Mouse (Mus musculus): ENCODE measurements around the gene Sla2. TPM values are rescaled to one million over a fixed set of nuclear protein-coding genes. Genes with fewer than 3 reads are reported as not detected.
"Not testable (repeated sequence)": the region's sequence is repeated elsewhere in the genome, so short reads cannot be mapped to it uniquely, and the experiment has no call there.

The Sla2 gene
- polyA plus RNA-seq, 1 experiment from 2014 or later = 1.9 TPM

DNA sequence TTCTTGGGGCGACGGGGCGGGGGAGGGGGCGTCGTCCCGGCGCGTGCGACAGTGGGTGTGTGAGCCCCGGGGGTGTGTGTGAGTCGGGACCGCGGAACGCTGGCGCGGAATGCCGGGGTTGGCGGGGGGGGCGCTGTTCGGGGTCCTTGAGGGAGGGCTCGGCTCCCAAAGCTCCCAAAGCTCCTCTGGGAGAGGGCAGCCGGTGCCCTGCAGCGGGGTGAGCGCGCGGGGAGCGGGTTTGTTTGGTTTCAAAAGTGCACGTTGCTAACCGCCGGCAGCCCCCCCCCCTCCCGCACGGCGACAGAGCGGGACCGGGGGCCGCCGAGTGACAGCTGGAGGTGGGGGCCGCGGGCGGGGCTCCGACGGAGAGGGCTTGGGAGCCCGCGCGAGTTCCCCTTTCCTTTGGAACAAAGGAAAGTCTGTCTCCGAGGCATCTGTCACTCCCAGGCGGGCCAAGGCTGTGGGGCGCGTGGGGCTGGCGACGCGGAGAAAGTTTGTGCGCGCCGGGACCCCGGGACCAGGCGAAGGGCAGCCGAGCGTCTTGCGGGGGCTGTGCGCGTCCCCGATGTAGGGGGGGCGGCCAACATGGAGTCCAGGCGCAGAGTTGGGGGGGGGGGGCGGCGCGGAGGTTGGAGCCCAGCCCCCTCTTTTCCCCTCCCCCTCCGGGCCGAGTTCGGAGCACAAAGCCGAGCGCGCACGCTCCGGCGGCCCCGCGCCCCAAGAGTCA lies 46.5 kb downstream of the Sla2 start:
- Histone ChIP-seq H3K4me3 (peak overlapping the region; percentile 78), H3K27me3 (ENCODE audit: insufficient read depth, poor library complexity, severe bottlenecking) (no peaks in the 10 kb centered on the region), H3K36me3 (peaks cover 40% of the 10 kb centered on the region), H3K27ac (peak overlapping the region; percentile 93), H3K4me1 (peaks cover 58% of the 10 kb centered on the region), H3K9me3 (no peaks in the 10 kb centered on the region)
- peak; percentile 80 for DNase-seq (ENCODE audit: low spot score)
- WGBS = under 1% methylated on average over 67 of the region's 79 CpGs

DNA sequence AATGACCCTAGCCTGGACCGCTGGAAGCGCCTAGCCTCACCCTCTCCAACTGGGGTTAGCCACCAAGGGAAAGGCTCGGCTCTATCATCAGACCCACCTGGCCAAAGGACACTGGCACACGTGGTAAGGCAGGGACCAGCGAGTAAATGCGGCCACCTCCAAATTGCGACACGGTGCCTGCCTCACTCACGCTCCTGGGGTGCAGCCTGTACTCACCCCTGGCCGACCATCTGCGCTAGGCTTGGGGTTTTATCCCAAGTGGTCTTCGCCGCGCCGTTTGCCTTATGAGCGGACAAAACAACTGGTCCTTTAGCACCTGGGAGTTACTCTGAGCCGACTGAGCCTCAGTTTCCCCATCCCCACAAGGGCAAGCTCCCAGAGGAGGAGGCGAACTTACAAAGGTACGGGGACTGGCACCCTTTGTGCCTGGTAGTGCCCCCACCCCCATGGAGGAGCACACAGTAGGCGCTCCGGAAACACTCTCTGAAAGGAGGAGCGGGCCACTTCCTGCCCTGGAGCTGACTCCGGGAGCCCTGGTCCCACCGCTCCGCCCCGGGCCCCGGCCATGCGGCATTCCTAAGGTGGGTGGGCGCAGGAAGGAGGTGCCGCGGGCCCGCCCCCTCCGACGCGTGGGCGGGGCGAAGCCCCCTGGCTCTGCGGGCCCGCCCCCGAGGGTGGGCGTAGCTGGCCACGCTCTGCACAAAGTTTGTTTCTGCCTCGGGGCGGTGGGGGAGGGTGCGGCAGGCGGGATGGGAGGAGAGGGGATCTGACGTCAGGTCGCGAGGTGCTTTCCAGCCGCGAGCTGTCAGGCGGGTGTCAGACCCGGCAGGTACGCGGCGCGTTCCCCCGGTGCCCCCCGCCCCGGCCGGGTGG lies 47.4 kb downstream of the Sla2 start, which contains the start of gene Tgif2:
Gene Tgif2 (plus strand): TSS at position 689 of the 873 bp plus-strand sequence.
- Histone ChIP-seq H3K9me3 (no peaks in the 10 kb centered on the region), H3K27ac (peak within 1 kb of the TSS; percentile 93), H3K4me3 (peak within 1 kb of the TSS; percentile 78), H3K27me3 (ENCODE audit: insufficient read depth, poor library complexity, severe bottlenecking) (no peaks in the 10 kb centered on the region), H3K36me3 (peaks cover 40% of the 10 kb centered on the region), H3K4me1 (peaks cover 50% of the 10 kb centered on the region)
- peak; percentile 98 for DNase-seq (ENCODE audit: low spot score)
- WGBS = 1% methylated on average over 61 of the region's 61 CpGs

DNA sequence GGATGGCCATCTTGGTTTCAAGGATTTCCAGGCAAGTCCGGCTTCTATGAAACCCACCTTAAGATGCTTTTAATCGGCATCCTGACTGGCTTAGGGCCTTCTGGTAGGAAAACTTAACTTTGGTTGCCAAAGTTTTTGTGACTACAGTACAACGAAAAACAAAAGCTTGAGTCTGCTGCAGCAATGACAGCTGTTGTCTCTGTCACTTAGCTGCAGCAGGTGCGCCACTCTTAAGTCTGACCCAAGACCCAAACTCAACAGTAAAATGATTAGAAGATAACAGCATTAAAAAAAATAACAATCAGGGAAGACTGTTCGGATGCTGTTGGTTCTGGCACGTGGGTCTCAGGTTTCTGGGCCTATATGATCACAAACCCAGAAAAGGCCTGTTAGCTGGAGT lies 48.2 kb downstream of the Sla2 start:
- Histone ChIP-seq H3K27me3 (ENCODE audit: insufficient read depth, poor library complexity, severe bottlenecking) (no peaks in the 10 kb centered on the region), H3K36me3 (peaks cover 40% of the 10 kb centered on the region), H3K9me3 (no peaks in the 10 kb centered on the region), H3K27ac (peak overlapping the region; percentile 93), H3K4me1 (peaks cover 43% of the 10 kb centered on the region), H3K4me3 (peak overlapping the region; percentile 78)
- WGBS = 60% methylated on average over 6 of the region's 6 CpGs
- no peak for DNase-seq (ENCODE audit: low spot score)

DNA sequence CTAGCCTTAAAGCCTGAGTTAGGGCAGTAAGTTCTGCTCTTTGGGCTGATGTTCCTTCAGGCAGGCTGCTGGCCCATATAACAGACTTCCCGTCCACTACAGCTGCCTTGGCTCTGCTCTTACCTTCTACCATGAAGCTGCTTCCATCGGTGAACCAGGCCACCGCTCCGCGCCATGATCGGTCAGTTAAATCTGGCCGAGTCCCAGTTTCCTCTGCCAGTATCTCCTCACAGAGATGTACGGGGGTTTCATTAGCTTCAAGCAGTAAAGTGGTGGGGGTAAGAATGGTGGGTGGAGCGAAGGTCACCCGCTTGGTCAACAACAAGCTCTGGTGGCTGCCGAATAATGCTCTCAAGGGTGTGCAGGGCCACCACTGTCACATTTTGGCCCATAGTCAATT lies 52.7 kb downstream of the Sla2 start:
- Histone ChIP-seq H3K9me3 (peaks cover 16% of the 10 kb centered on the region), H3K4me1 (peaks cover 15% of the 10 kb centered on the region; the same call in 1 of the 2 replicates), H3K27ac (no peak overlapping the region), H3K36me3 (peaks cover 84% of the 10 kb centered on the region), H3K27me3 (ENCODE audit: insufficient read depth, poor library complexity, severe bottlenecking) (no peaks in the 10 kb centered on the region), H3K4me3 (no peak overlapping the region)
- DNase-seq (ENCODE audit: low spot score) = no peak
- 95% methylated on average over 11 of the region's 11 CpGs for WGBS

DNA sequence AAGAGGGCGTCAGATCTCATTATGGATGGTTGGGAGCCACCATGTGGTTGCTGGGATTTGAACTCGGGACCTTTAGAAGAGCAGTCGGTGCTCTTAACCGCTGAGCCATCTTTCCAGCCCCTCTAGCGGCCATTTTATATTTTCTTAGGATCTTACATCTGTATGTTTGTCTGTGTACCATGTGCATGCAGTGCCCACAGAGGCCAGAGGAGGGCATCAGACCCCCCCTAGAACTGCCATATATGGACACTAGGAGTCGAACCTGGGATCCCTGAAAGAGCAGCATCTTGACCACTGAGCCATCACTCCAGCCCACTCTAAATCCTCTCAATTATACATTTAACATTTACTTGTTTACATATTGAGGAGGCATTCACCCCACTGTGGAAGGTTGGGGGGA lies 61.9 kb downstream of the Sla2 start:
- H3K4me1 ChIP-seq; H3K27me3 ChIP-seq (ENCODE audit: insufficient read depth, poor library complexity, severe bottlenecking); H3K4me3 ChIP-seq; H3K9me3 ChIP-seq; H3K27ac ChIP-seq; DNase-seq (ENCODE audit: low spot score): not testable (repeated sequence)
- WGBS = 86% methylated on average over 6 of the region's 6 CpGs
- H3K36me3 ChIP-seq = peaks cover 20% of the 10 kb centered on the region

Other genes starting within 250 kb of the Sla2 start
- 1,471 and 1,998 TPM in 2 replicates for gene Myl9, start 111.8 kb downstream of the Sla2 start, polyA plus RNA-seq (2016; fragmentation: Nextera tagmentation; extraction: Ambion mirVana)
- gene Tgif2, start 47.2 kb downstream of the Sla2 start, polyA plus RNA-seq (2016; fragmentation: Nextera tagmentation; extraction: Ambion mirVana) = 48.4 and 62.3 TPM in 2 replicates
- gene 4930518I15Rik, start 29.2 kb downstream of the Sla2 start, polyA plus RNA-seq (2016; fragmentation: Nextera tagmentation; extraction: Ambion mirVana) = 4.7 and 6.3 TPM in 2 replicates
- 197 and 198 TPM in 2 replicates for gene Rab5if, start 24.1 kb downstream of the Sla2 start, polyA plus RNA-seq (2016; fragmentation: Nextera tagmentation; extraction: Ambion mirVana)
- 42.1 and 46.2 TPM in 2 replicates for gene Ndrg3, start 104.9 kb upstream of the Sla2 start, polyA plus RNA-seq (2016; fragmentation: Nextera tagmentation; extraction: Ambion mirVana)
- gene Dsn1, start 120.0 kb upstream of the Sla2 start, polyA plus RNA-seq (2016; fragmentation: Nextera tagmentation; extraction: Ambion mirVana) = 43.7 and 44.0 TPM in 2 replicates
- gene Soga1, start 192.1 kb upstream of the Sla2 start, polyA plus RNA-seq (2016; fragmentation: Nextera tagmentation; extraction: Ambion mirVana) = 2.2 and 3.9 TPM in 2 replicates
- gene Tldc2, start 199.9 kb upstream of the Sla2 start, polyA plus RNA-seq (2016; fragmentation: Nextera tagmentation; extraction: Ambion mirVana) = not detected in 2 replicates
- 20.3 and 26.6 TPM in 2 replicates for gene Samhd1, start 248.1 kb upstream of the Sla2 start, polyA plus RNA-seq (2016; fragmentation: Nextera tagmentation; extraction: Ambion mirVana)

All from heart, embryonic 10.5 days (tissue).